In the genomic region with DNA sequence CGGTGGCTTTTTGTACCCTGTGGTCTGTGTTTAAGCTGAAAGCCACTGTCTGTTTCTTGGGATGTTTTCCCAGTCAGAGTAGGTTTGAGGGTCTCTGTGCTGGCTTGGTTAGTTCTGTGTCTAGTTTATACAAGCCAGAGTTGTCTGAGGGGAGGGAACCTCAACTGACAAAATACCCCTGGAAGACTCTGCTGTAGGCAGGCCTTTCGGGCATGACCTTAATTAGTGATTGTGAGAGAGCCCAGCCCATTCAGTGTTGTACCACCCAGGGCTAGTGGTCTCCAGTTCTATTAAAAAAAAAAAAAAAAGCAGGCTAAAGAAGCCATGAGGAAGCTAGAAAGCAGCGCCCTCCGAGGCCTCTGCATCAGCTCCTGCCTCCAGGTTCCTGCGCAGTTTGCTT, we compare ENCODE assay signal across 31 mouse cellular contexts. TPM values are rescaled to one million over a fixed set of nuclear protein-coding genes. Genes with fewer than 3 reads are reported as not detected.
A peak's percentile ranks its signal among the peaks of the same experiment; 100 is the strongest.
DNase-seq lines count a peak whose midpoint lies in the region; ATAC-seq and TF ChIP-seq lines count a peak whose summit lies in the region.
"Had no signal": no experiment of that assay in that cellular context is flagged by ENCODE, and none has a peak within 500 bp of the region (broad histone marks: within the 10 kb centered on the region; RNA-seq: fewer than 3 reads in every experiment).

No protein-coding gene starts in this region.

- H3K9ac ChIP-seq in embryonic facial prominence, embryonic 13.5 days = no peak overlapping the region
- no peak overlapping the region for H3K9ac ChIP-seq in liver, embryonic 15.5 days
- H3K9ac ChIP-seq in liver, embryonic 11.5 days (ENCODE audit: low read depth, low read length) = no peak overlapping the region
- H3K9ac ChIP-seq in limb, embryonic 13.5 days = no peak overlapping the region
- H3K9ac ChIP-seq in stomach, postnatal 0 days (ENCODE audit: low read length) = no peak overlapping the region
- H3K9ac ChIP-seq: heart, embryonic 15.5 days; hindbrain, embryonic 14.5 days; neural tube, embryonic 15.5 days had no signal

- H3K4me2 ChIP-seq in embryonic facial prominence, embryonic 13.5 days = no peak overlapping the region
- H3K4me2 ChIP-seq in liver, embryonic 15.5 days = no peak overlapping the region
- H3K4me2 ChIP-seq in liver, embryonic 11.5 days = no peak overlapping the region
- no peak overlapping the region for H3K4me2 ChIP-seq in limb, embryonic 13.5 days (replicated peaks)
- H3K4me2 ChIP-seq in stomach, postnatal 0 days (replicated peaks; ENCODE audit: low read depth) = no peak overlapping the region
- H3K4me2 ChIP-seq: heart, embryonic 15.5 days; hindbrain, embryonic 14.5 days; neural tube, embryonic 15.5 days had no signal

- no peak overlapping the region for H3K4me3 ChIP-seq in embryonic facial prominence, embryonic 13.5 days
- H3K4me3 ChIP-seq in embryonic facial prominence, embryonic 10.5 days = no peak overlapping the region
- H3K4me3 ChIP-seq in liver, embryonic 15.5 days (replicated peaks) = no peak overlapping the region
- no peak overlapping the region for H3K4me3 ChIP-seq in liver, embryonic 11.5 days (ENCODE audit: low read depth, low read length)
- H3K4me3 ChIP-seq in limb, embryonic 13.5 days = no peak overlapping the region
- H3K4me3 ChIP-seq in stomach, postnatal 0 days (ENCODE audit: low read depth, low read length) = no peak overlapping the region
- H3K4me3 ChIP-seq: forebrain, embryonic 10.5 days; heart, embryonic 15.5 days; layer of hippocampus, adult 2 months; midbrain, embryonic 10.5 days; neural tube, embryonic 15.5 days had no signal

- peaks cover 6% of the 10 kb centered on the region; the same call in 1 of the 2 replicates for H3K9me3 ChIP-seq in embryonic facial prominence, embryonic 13.5 days
- H3K9me3 ChIP-seq in embryonic facial prominence, embryonic 10.5 days = no peaks in the 10 kb centered on the region
- H3K9me3 ChIP-seq in liver, embryonic 15.5 days (replicated peaks) = no peaks in the 10 kb centered on the region
- H3K9me3 ChIP-seq in liver, embryonic 11.5 days (ENCODE audit: control insufficient read depth, low read length) = no peaks in the 10 kb centered on the region
- no peaks in the 10 kb centered on the region for H3K9me3 ChIP-seq in limb, embryonic 13.5 days
- H3K9me3 ChIP-seq in stomach, postnatal 0 days (ENCODE audit: control insufficient read depth, low read length) = no peaks in the 10 kb centered on the region
- H3K9me3 ChIP-seq: heart, embryonic 15.5 days; neural tube, embryonic 15.5 days had no signal

- TF ChIP-seq EP300 in stomach, postnatal 0 days (optimal IDR thresholded peaks at IDR 0.05) = no peak

- H3K4me1 ChIP-seq in embryonic facial prominence, embryonic 13.5 days = peaks cover 48% of the 10 kb centered on the region
- peaks cover 46% of the 10 kb centered on the region for H3K4me1 ChIP-seq in embryonic facial prominence, embryonic 10.5 days
- peaks cover 42% of the 10 kb centered on the region for H3K4me1 ChIP-seq in liver, embryonic 15.5 days (replicated peaks)
- peaks cover 22% of the 10 kb centered on the region for H3K4me1 ChIP-seq in liver, embryonic 11.5 days (replicated peaks; ENCODE audit: control insufficient read depth, insufficient read depth, low read length)
- H3K4me1 ChIP-seq in limb, embryonic 13.5 days = peaks cover 80% of the 10 kb centered on the region
- H3K4me1 ChIP-seq in stomach, postnatal 0 days (replicated peaks; ENCODE audit: control insufficient read depth, insufficient read depth) = no peaks in the 10 kb centered on the region; the same call in 1 of the 2 replicates
- H3K4me1 ChIP-seq: neural tube, embryonic 15.5 days had no signal

- 0 out of 2 replicates have a peak, but pooled peaks cover 1% of the 10 kb centered on the region for H3K36me3 ChIP-seq in embryonic facial prominence, embryonic 13.5 days
- H3K36me3 ChIP-seq in embryonic facial prominence, embryonic 10.5 days (replicated peaks) = peaks cover 19% of the 10 kb centered on the region
- no peaks in the 10 kb centered on the region for H3K36me3 ChIP-seq in liver, embryonic 15.5 days (replicated peaks)
- no peaks in the 10 kb centered on the region for H3K36me3 ChIP-seq in liver, embryonic 11.5 days (ENCODE audit: control insufficient read depth, insufficient read depth, low read length)
- H3K36me3 ChIP-seq in limb, embryonic 13.5 days = peaks cover 3% of the 10 kb centered on the region
- H3K36me3 ChIP-seq in stomach, postnatal 0 days (ENCODE audit: control insufficient read depth, insufficient read depth, low read length) = no peaks in the 10 kb centered on the region
- H3K36me3 ChIP-seq: forebrain, embryonic 10.5 days; G1E; heart, embryonic 15.5 days; neural tube, embryonic 15.5 days had no signal

- H3K27ac ChIP-seq in embryonic facial prominence, embryonic 13.5 days = peak overlapping the region; percentile 39; the same call in 1 of the 2 replicates
- H3K27ac ChIP-seq in embryonic facial prominence, embryonic 10.5 days (replicated peaks) = no peak overlapping the region
- H3K27ac ChIP-seq in liver, embryonic 15.5 days (replicated peaks) = peak overlapping the region; percentile 29; the same call in 1 of the 2 replicates
- H3K27ac ChIP-seq in liver, embryonic 11.5 days (ENCODE audit: low read depth, low read length) = no peak overlapping the region
- peak overlapping the region; percentile 53 for H3K27ac ChIP-seq in limb, embryonic 13.5 days
- H3K27ac ChIP-seq in stomach, postnatal 0 days (replicated peaks) = 0 out of 2 replicates have a peak overlapping the region, but pooled peaks have one; percentile 40
- H3K27ac ChIP-seq: forebrain, embryonic 10.5 days; heart, embryonic 15.5 days; hindbrain, embryonic 14.5 days; layer of hippocampus, adult 2 months; midbrain, embryonic 10.5 days; neural tube, embryonic 15.5 days had no signal

- no peaks in the 10 kb centered on the region for H3K27me3 ChIP-seq in embryonic facial prominence, embryonic 13.5 days
- H3K27me3 ChIP-seq in embryonic facial prominence, embryonic 10.5 days (replicated peaks; ENCODE audit: low read depth, poor library complexity, severe bottlenecking) = no peaks in the 10 kb centered on the region
- H3K27me3 ChIP-seq in liver, embryonic 15.5 days = no peaks in the 10 kb centered on the region
- H3K27me3 ChIP-seq in liver, embryonic 11.5 days (replicated peaks; ENCODE audit: control insufficient read depth, insufficient read depth, low read length) = no peaks in the 10 kb centered on the region
- no peaks in the 10 kb centered on the region for H3K27me3 ChIP-seq in limb, embryonic 13.5 days
- H3K27me3 ChIP-seq in stomach, postnatal 0 days (ENCODE audit: control insufficient read depth, insufficient read depth, low read length) = no peaks in the 10 kb centered on the region
- H3K27me3 ChIP-seq: neural tube, embryonic 15.5 days; Patski had no signal

- TF ChIP-seq CTCF in stomach, postnatal 0 days (IDR thresholded peaks at IDR 0.05; ENCODE audit: low read depth) = no peak

- WGBS in embryonic facial prominence, embryonic 13.5 days = 42% methylated on average over 5 of the region's 5 CpGs
- 49% methylated on average over 5 of the region's 5 CpGs for WGBS in embryonic facial prominence, embryonic 10.5 days
- WGBS in liver, embryonic 15.5 days (ENCODE audit: insufficient replicate concordance) = 69% methylated on average over 5 of the region's 5 CpGs
- 70% methylated on average over 5 of the region's 5 CpGs for WGBS in liver, embryonic 11.5 days
- WGBS in limb, embryonic 13.5 days = 62% methylated on average over 5 of the region's 5 CpGs
- WGBS in stomach, postnatal 0 days = 71% methylated on average over 5 of the region's 5 CpGs

- DNase-seq in embryonic facial prominence, embryonic 10.5 days (ENCODE audit: low spot score) = no peak
- no peak for DNase-seq in liver, embryonic 11.5 days (ENCODE audit: low spot score)
- DNase-seq in stomach, postnatal 0 days (ENCODE audit: low spot score) = no peak
- no peak for DNase-seq in frontal cortex, postnatal 36 days (ENCODE audit: low spot score in 2 of 2)
- no peak for DNase-seq in c-Kit-positive CD71-positive TER-119-positive erythroid progenitor cells, embryonic 14.5 days (ENCODE audit: low spot score)
- DNase-seq: adrenal gland, adult 2 months; cerebellum, adult 2 months; cerebellum, postnatal 25 days; gastrocnemius, postnatal 25 days; heart, postnatal 36 days; kidney, adult 9 months; kidney, postnatal 25 days; lung, adult 18-20 months; lung, postnatal 10 days; right cerebral cortex, postnatal 14 days; thymus, postnatal 14 days had no signal

- ATAC-seq in embryonic facial prominence, embryonic 13.5 days (ENCODE audit: insufficient number of reproducible peaks, insufficient read depth, low FRiP score, low TSS enrichment, low read depth) = no peak
- ATAC-seq in liver, embryonic 15.5 days (ENCODE audit: insufficient read depth) = no peak
- no peak for ATAC-seq in liver, embryonic 11.5 days (replicated peaks; ENCODE audit: low FRiP score)
- no peak for ATAC-seq in limb, embryonic 13.5 days (ENCODE audit: low FRiP score, low read depth)
- ATAC-seq in stomach, postnatal 0 days (ENCODE audit: low FRiP score, low TSS enrichment) = no peak
- ATAC-seq: CD4-positive, CD25-positive, alpha-beta regulatory T cell, adult 4 months; forebrain, embryonic 16.5 days; inflammation-experienced regulatory T-cells, adult 6 months; midbrain, embryonic 16.5 days had no signal

RNA-seq across cellular contexts. Expression of gene Myo10, which starts 30.0 kb away (rescaled TPM):
- polyA plus RNA-seq in embryonic facial prominence, embryonic 13.5 days (2015; fragmentation: Nextera tagmentation; extraction: Ambion mirVana) = 27.9 and 30.4 TPM in 2 replicates
- 44.2 and 47.2 TPM in 2 replicates for polyA plus RNA-seq in embryonic facial prominence, embryonic 10.5 days (2016; fragmentation: Nextera tagmentation; extraction: Ambion mirVana)
- polyA plus RNA-seq in liver, embryonic 15.5 days (2015; fragmentation: Nextera tagmentation; extraction: Ambion mirVana) = 3.9 TPM in 2 replicates
- polyA plus RNA-seq in liver, embryonic 11.5 days (2014; fragmentation: Nextera tagmentation; extraction: Ambion mirVana) = 14.4 and 16.3 TPM in 2 replicates
- 30.3 and 32.3 TPM in 2 replicates for polyA plus RNA-seq in limb, embryonic 13.5 days (2015; fragmentation: Nextera tagmentation; extraction: Ambion mirVana)
- 13.1 and 15.8 TPM in 2 replicates for polyA plus RNA-seq in stomach, postnatal 0 days (2015; fragmentation: Nextera tagmentation; extraction: Ambion mirVana)
- polyA plus RNA-seq: G1E had no signal

Comparison
In these comparisons a context has a peak if more than half of its experiments do, and no peak if none do; other contexts are left out.
1. H3K27ac ChIP-seq: peak in embryonic facial prominence, embryonic 13.5 days (single experiment), liver, embryonic 15.5 days (single experiment), limb, embryonic 13.5 days (single experiment) and stomach, postnatal 0 days (single experiment); none in embryonic facial prominence, embryonic 10.5 days (single experiment) and liver, embryonic 11.5 days (single experiment).